Mouse (Mus musculus) hindlimb bud, embryonic 11.5 days (tissue): ENCODE data around the gene Stard10.

Experiments
- DNase-seq: peaks from one replicate; pipeline ENCODE4 v3.0.0-alpha.2; 2012; ENCODE audit warnings: low read depth, low spot score; ENCODE audit errors: extremely low spot score

The Stard10 gene

GRCm38 (mm10) chr7:101394569-101394968 is 77.7 kb downstream of the Stard10 start:
- DNase-seq, result no peak

GRCm38 (mm10) chr7:101395471-101395870 is 78.6 kb downstream of the Stard10 start:
- no peak for DNase-seq
